Mouse (Mus musculus): ENCODE results near the gene Rps6ka4. TPM values are rescaled to one million over a fixed set of nuclear protein-coding genes. Genes with fewer than 3 reads are reported as not detected.

Gene Rps6ka4
- 10 to 100 TPM; 14.8 to 18.2 TPM for total RNA-seq (2021)
- long read RNA-seq, experiment 1, transcript Rps6ka4-201 (18 exons, 3,105 nt), result major isoform, 45 of 53 reads
- long read RNA-seq, experiment 1, partial matches to known transcripts, result 5 of 53 reads
- long read RNA-seq, experiment 1, other reads (novel, unspliced or antisense), result 2 of 53 reads
- long read RNA-seq, experiment 2, transcript Rps6ka4-201 (18 exons, 3,105 nt), result major isoform, 31 of 44 reads
- long read RNA-seq, experiment 2, partial matches to known transcripts, result 8 of 44 reads
- long read RNA-seq, experiment 2, other reads (novel, unspliced or antisense), result 5 of 44 reads

GRCm38 (mm10) chr19:6840475-6841291, at the start of gene Rps6ka4:
Rps6ka4 (minus strand) TSS chr19:6840636.
- intact Hi-C loops (cut with DNase I), result loop anchor here (2.0 kb wide), 1 partner anchor 68 kb away; the partner anchor contains the start of gene Trmt112
- DNase-seq, result peak; percentile 85 to 86

GRCm38 (mm10) chr19:6877965-6878364, 37.5 kb upstream of the Rps6ka4 start:
- intact Hi-C loops (cut with DNase I), result no loop called here

DNA sequence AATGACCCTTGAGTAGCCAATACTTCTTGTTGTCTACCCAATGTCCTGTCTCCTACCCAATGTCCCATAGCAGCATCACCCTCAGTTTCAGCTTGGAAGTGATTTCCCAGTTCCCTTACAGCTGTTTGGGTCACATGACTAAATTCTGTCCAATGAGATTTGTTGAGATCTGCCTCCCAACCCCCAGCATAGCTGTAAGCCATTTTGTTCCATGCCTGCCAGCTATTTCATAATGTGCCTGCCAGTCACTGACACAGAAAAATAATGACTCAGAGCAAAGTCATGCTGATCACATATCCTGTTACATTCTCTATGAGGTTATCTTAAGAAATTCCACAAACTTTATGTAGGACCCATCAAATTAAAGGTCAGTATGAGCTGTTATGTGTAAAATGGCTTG, 36.4 kb upstream of the Rps6ka4 start:
- intact Hi-C loops (cut with DNase I), result no loop called here
- DNase-seq, result no peak

More at GRCm38 (mm10) chr19:6877965-6878364, 37.5 kb upstream of the Rps6ka4 start:
- DNase-seq, result no peak

DNA sequence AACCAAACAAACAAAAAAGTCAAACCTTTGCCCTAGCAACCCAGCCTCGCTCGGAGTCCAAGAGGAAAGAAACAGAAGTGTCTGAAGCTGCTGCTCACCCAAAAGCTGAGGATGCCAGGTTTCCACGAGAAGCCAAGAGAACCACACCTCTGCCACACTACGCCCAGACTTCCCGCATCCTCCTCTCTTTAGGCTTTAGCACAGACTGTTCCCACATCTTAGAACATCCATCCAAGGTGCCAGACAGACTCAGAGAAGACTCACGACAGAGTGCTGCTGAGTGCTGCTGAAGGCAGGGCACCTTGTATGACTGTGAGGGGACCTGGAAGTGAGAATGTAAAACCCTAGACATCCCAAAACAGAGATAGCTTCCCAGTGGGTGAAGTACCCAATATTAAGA, 35.4 kb upstream of the Rps6ka4 start:
- intact Hi-C loops (cut with DNase I), result no loop called here
- no peak for DNase-seq

DNA sequence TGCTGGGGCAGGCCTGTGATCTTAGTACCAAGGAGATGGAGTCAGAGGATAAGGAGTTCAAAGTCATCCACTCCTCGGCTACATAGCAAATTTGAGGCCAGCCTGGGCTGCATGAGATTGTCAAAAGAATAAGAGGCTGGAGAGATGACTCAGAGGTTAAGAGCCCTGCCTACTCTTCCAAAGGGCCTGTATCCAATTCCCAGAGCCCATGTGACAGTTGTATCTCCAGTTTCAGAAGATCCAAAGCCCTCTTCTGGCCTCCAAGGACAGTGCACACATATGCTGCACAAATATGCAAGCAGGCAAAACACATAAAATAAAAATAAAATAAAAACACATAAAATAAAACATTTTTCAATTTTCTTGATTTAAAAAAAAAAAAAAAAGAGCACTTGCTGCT, 33.8 kb upstream of the Rps6ka4 start:
- intact Hi-C loops (cut with DNase I), result loop anchor here (5.0 kb wide), 1 partner anchor 148 kb away; no protein-coding TSS in a partner anchor
- no peak for DNase-seq

- DNase-seq, result no peak
- intact Hi-C loops (cut with DNase I), result loop anchor here (5.0 kb wide), 1 partner anchor 150 kb away; no protein-coding TSS in a partner anchor
These were observed 32.3 kb upstream of the Rps6ka4 start for GRCm38 (mm10) chr19:6872701-6873100.

- intact Hi-C loops (cut with DNase I), result loop anchor here (5.0 kb wide), 1 partner anchor 151 kb away; no protein-coding TSS in a partner anchor
- no peak for DNase-seq
These were observed 31.3 kb upstream of the Rps6ka4 start for GRCm38 (mm10) chr19:6871574-6872271.

- DNase-seq, result peak; percentile 31 to 60
These were observed 28.9 kb upstream of the Rps6ka4 start for GRCm38 (mm10) chr19:6869355-6869754.

DNA sequence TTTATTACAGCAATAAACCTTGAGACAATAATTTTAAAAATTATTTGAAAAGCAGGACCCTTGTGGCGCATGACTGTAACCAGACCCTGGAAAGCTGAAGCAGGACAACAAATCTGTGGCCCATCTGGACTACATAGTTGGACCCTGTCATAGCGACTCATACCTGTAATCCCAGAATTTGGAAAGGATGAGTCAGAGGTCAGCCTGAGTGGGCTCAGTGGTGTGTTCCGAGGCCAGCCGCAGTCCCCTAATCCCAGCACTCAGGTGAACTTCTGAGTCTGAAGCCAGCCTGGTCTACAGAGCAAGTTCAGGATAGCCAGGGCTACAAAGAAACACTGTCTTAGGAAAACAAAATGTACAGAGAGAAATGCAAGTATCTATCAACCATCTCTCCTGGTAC, 21.0 kb upstream of the Rps6ka4 start:
- intact Hi-C loops (cut with DNase I), result no loop called here
- DNase-seq, result no peak

More at GRCm38 (mm10) chr19:6869355-6869754, 28.9 kb upstream of the Rps6ka4 start:
- intact Hi-C loops (cut with DNase I), result no loop called here

GRCm38 (mm10) chr19:6860706-6861105, 20.3 kb upstream of the Rps6ka4 start:
- intact Hi-C loops (cut with DNase I), result no loop called here
- no peak for DNase-seq

DNA sequence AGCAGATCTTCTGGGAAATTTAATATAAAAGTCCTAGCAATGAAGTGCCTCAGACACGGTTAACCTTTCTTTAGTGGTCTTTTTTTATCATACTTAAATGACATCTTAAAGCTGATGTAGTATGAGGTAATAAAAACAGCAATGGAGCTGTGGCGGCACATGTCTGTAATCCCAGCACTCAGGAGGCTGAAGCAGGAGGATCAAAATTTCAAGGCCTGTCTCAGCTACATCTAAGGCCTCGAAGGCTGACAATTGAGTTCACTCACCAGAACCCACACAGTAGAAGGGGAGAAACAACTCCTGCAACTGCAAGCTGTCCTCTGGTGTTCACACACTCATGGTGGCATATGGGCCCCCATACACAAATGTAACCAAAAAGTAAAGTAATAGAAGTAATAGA, 19.5 kb upstream of the Rps6ka4 start:
- no peak for DNase-seq
- intact Hi-C loops (cut with DNase I), result no loop called here

DNA sequence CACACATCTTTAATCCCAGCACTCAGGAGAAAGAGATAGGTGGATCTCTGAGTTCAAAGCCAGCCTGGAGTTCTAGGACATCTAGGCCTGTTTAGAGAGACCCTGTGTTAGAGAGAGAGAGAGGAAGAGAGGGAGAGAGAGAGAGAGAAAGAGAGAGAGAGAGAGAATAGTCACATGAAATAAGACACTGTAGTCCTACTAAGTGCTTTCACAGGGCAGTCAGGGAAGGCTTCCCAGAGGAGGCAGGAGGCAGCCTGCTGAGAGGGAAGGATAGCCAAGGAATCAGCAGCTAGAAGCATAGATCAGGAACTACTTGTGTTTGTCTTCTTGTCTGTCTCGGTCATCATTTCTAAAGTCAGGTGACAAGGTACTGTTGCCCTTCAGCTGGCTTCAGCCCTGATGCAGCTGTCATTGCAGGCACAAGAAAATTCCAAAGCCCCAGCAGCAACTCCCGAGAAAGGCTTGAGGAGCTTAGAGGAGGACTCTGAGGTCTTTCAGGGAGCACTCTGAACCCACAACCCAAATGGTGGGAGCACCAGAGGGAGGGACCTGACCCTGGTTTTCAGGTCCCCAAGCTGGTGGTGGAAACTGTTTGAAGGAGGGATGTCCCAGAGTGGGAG, 18.7 kb upstream of the Rps6ka4 start:
- intact Hi-C loops (cut with DNase I), result no loop called here

DNA sequence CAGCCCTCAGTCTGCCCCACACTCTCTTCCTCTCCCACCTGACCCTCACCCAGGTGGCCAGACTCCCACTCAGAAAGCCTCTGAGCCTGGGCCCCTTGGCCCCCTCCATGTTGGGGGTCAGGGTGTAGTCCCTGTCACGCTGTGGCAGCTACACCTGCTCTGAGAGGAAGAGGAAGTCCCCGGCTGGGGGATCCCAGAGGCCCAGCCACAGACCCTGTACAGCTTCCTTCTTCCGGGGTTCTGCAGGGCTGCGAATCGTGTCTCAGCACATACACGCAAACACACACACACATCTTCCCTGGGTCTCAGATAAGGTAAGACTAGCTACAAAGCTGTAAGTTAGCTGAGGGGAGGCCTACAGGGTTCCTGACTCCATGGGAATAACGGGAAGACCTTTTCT, 17.6 kb upstream of the Rps6ka4 start, which contains the start of gene Ccdc88b:
Gene Ccdc88b, minus strand, starts transcription at position 181 of the 400 bp plus-strand sequence.
- peak in 1 of 2 experiments; percentile 25 for DNase-seq
- intact Hi-C loops (cut with DNase I), result no loop called here

More for the DNA sequence above, 18.7 kb upstream of the Rps6ka4 start:
- no peak for DNase-seq

- DNase-seq, result no peak
- intact Hi-C loops (cut with DNase I), result no loop called here
These were observed 17.1 kb upstream of the Rps6ka4 start for GRCm38 (mm10) chr19:6857391-6858005.

- intact Hi-C loops (cut with DNase I), result no loop called here
- no peak for DNase-seq
These were observed 16.5 kb upstream of the Rps6ka4 start for GRCm38 (mm10) chr19:6857003-6857360.

DNA sequence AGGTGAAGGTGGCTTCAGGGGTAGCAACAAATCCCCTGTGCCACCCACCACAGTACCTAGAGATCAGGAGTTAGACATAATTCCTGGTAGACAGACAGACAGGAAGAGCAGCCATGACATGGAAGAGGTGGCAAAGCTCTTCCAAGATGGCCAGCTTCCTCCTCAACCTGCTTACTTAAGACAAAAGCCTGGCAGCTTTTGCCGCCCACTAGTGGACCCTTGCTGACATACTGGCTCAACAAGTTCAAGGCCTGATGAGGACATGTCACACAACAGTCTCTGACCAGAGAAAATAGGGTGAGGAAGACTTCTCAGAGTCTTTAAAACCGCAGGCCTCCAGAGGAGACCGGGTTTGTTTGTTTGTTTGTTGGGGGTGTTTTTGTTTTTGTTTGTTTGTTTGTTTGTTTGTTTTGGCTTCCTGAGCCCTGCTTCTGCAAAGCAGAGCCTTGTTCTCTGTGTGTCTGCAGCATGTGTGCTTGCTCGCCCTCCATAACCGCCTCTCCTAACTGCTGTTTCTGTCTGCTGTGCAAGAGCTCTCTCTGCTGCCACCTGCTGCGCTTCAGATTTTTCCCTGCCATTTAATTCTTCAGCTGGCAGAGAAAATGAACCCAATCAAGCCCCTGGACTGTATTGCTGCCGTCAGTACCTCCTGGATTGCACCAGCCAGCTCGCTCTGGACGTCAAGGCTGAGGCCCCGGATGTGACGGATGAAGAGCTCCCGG, 16.0 kb upstream of the Rps6ka4 start:
- intact Hi-C loops (cut with DNase I), result no loop called here
- DNase-seq, result peak; percentile 26 to 44

DNA sequence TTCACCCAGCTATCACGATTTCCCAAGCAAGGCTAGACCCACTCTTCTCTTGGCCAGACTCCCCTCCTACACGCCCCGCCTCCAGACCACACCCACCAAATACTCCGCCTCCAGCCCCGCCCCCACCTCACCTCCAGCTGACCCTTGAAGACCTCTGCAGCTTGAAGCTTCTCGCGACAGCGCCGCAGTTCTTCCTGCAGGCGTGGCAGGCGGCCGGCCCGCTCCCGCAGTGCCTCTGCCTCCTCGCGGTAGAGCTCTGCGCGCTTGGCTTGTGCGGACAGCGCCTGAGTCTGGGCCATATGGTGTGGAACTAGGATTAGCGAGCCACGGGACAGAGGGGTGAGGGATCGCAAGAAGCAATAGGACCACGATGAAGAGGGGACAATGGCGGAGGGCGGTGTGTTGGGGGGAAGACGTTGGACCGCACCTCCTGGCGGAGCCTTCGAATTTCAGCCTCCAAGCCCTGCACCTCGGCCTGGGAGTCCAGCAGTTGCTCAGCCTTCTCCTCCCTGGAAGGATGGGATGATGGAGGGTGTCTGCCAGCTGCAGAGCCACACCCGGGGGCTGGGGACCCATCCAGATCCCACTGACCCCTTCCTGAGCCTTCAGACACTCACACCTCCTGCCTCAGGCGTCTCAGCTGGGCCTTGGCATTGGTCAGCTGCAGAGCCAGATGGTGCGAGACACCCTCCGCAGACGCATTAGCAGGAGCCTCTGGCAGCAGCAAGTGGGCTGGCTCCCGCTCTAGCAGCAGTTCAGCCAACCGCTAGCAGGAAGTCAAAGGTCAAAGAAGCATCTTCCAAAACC, 15.0 kb upstream of the Rps6ka4 start:
- peak; percentile 35 to 59 for DNase-seq
- intact Hi-C loops (cut with DNase I), result no loop called here

DNA sequence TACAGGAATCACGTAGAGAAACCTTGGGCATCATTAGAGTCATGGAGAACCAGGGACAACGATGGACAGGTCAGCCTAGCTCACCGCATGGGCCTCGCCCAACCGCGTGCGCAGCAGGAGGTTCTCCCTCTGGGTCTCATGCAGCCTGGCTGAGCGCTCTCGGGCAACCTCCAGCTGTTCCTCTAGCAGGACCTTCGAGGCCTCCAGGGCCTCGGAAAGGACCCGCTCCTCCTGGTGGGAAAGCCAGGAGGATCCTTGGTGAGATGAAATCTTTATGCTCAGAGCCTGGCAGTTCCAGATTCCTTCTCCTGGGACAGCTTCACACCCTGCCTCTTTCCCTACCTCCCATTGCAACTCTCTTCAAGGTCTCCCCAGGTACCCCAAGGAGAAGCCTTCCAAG, 14.2 kb upstream of the Rps6ka4 start:
- DNase-seq, result no peak
- intact Hi-C loops (cut with DNase I), result no loop called here
